Mouse (Mus musculus) small intestine, adult 10 weeks (tissue): ENCODE results near the gene Tmsb15b2. TPM values are rescaled to one million over a fixed set of nuclear protein-coding genes. Genes with fewer than 3 reads are reported as not detected.

Experiments
- polyA plus RNA-seq: library from polyadenylated mRNA; stranded (reverse); fragments of 350-450 nt; fragmentation: Illumina TruSeq; extraction: RNeasy Lipid Tissue Mini Kit (QIAGEN cat#74804); gene quantifications from one replicate; pipeline ENCODE4 v1.2.3, GENCODE M21; 2014; ENCODE audit warnings: low replicate concordance

Gene Tmsb15b2
- 77.7 TPM for polyA plus RNA-seq

GRCm38 (mm10) chrX:136975397-136975796 lies at the start of gene Tmsb15b2:
Gene Tmsb15b2, minus strand, starts transcription at chrX:136975497.

DNA sequence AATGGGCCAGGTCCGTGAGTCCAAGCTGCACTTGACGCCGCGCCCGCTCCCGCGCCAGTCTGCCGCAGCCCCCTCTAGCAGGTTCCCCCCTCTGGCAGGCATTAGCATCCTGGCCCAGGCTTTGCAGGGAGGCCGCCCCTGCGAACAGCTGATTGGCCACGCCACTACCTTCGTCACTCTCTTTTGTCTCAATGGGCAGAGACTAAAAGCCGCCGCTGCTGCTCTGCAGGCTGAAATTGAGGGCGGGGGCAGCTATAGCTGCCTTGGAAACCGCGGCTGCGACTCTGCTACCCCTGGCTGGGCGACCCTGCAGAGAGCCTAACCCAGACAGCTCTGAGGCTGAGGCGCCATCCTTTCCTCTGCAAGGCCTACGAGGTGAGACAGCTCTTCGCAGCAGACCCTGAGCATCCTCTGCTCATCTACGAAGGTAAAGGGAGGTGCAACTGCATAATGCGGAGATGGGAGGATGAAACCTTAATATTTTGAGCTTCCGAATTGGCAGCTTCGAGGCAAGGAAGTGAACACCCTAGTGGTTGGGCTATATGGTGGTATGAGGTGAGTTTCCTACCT lies 17.8 kb upstream of the Tmsb15b2 start, which contains the start of gene Zcchc18:
Gene Zcchc18, plus strand, starts transcription at position 178 of the 570 bp plus-strand sequence.

GRCm38 (mm10) chrX:136976424-136977084 lies 1.3 kb upstream of the Tmsb15b2 start, which contains the start of the genes Tmsb15l and Tmsb15b1:
Gene Tmsb15l, minus strand, starts transcription at chrX:136976869.
Gene Tmsb15b1, minus strand, starts transcription at chrX:136976874.

GRCm38 (mm10) chrX:136927031-136927430 lies 48.3 kb downstream of the Tmsb15b2 start, which contains the start of gene H2bfm:
Gene H2bfm, plus strand, starts transcription at chrX:136927325.

Other genes starting within 250 kb of the Tmsb15b2 start
- 520 TPM for gene Morf4l2, start 231.8 kb downstream of the Tmsb15b2 start, polyA plus RNA-seq
- not detected for gene Glra4, start 195.4 kb downstream of the Tmsb15b2 start, polyA plus RNA-seq
- 4.0 TPM for gene Plp1, start 152.8 kb downstream of the Tmsb15b2 start, polyA plus RNA-seq
- 0.15 TPM for gene Rab9b, start 106.7 kb downstream of the Tmsb15b2 start, polyA plus RNA-seq
- gene H2bfm, start 48.2 kb downstream of the Tmsb15b2 start, polyA plus RNA-seq = not detected
- gene Tmsb15l, start 1.4 kb upstream of the Tmsb15b2 start, polyA plus RNA-seq = 9.2 TPM
- gene Tmsb15b1, start 1.4 kb upstream of the Tmsb15b2 start, polyA plus RNA-seq = 17.8 TPM
- gene Zcchc18, start 17.7 kb upstream of the Tmsb15b2 start, polyA plus RNA-seq = 2.3 TPM
- 6.3 TPM for gene Slc25a53, start 62.8 kb upstream of the Tmsb15b2 start, polyA plus RNA-seq
- gene Fam199x, start 74.1 kb upstream of the Tmsb15b2 start, polyA plus RNA-seq = 13.0 TPM
- gene Esx1, start 146.6 kb upstream of the Tmsb15b2 start, polyA plus RNA-seq = not detected